ENCODE assay signal across 19 mouse cellular contexts in genomic region chr17:48366806-48367205, GRCm38 (mm10). TPM values are rescaled to one million over a fixed set of nuclear protein-coding genes. Genes with fewer than 3 reads are reported as not detected.
"Had no signal": no experiment of that assay in that cellular context is flagged by ENCODE, and none has a peak within 500 bp of the region (broad histone marks: within the 10 kb centered on the region; RNA-seq: fewer than 3 reads in every experiment).

No protein-coding gene starts in this region.

- ATAC-seq: liver, postnatal 0 days; lung, postnatal 0 days; midbrain, embryonic 15.5 days had no signal

- H3K27ac ChIP-seq: liver, embryonic 15.5 days; lung, embryonic 15.5 days; midbrain, embryonic 12.5 days; midbrain, embryonic 15.5 days; neural tube, embryonic 12.5 days; stomach, embryonic 15.5 days had no signal

- H3K9me3 ChIP-seq: liver, embryonic 15.5 days; lung, embryonic 15.5 days; midbrain, embryonic 10.5 days; midbrain, embryonic 12.5 days; midbrain, embryonic 15.5 days; neural tube, embryonic 12.5 days; stomach, embryonic 15.5 days had no signal

- H3K27me3 ChIP-seq: liver, embryonic 15.5 days; lung, embryonic 15.5 days; midbrain, embryonic 12.5 days; midbrain, embryonic 15.5 days; neural tube, embryonic 12.5 days; stomach, embryonic 15.5 days had no signal

- H3K36me3 ChIP-seq: liver, embryonic 15.5 days; lung, embryonic 15.5 days; midbrain, embryonic 10.5 days; midbrain, embryonic 12.5 days; midbrain, embryonic 15.5 days; neural tube, embryonic 12.5 days; stomach, embryonic 15.5 days had no signal

- H3K4me3 ChIP-seq: liver, embryonic 15.5 days; lung, embryonic 15.5 days; midbrain, embryonic 10.5 days; midbrain, embryonic 12.5 days; midbrain, embryonic 15.5 days; neural tube, embryonic 12.5 days; stomach, embryonic 15.5 days had no signal

- H3K4me2 ChIP-seq: liver, embryonic 15.5 days; lung, embryonic 15.5 days; midbrain, embryonic 12.5 days; midbrain, embryonic 15.5 days; neural tube, embryonic 12.5 days; stomach, embryonic 15.5 days had no signal

- DNase-seq: liver, postnatal 0 days; lung, adult 2 months; lung, postnatal 14 days; lung, postnatal 4 days; right cerebral cortex, postnatal 14 days; thymus, adult 18-20 months; thymus, postnatal 14 days; thymus, postnatal 36 days had no signal

- H3K9ac ChIP-seq: liver, embryonic 15.5 days; liver, postnatal 0 days; lung, embryonic 15.5 days; midbrain, embryonic 12.5 days; midbrain, embryonic 15.5 days; neural tube, embryonic 12.5 days; stomach, embryonic 15.5 days had no signal

- H3K4me1 ChIP-seq: lung, embryonic 15.5 days; midbrain, embryonic 12.5 days; midbrain, embryonic 15.5 days; neural tube, embryonic 12.5 days; stomach, embryonic 15.5 days had no signal

RNA-seq across cellular contexts. Expression of gene Treml1, which starts 7.1 kb away (rescaled TPM):
- total RNA-seq: monocyte, adult 5-6 weeks had no signal
- polyA plus RNA-seq: neural tube, embryonic 14.5 days had no signal

RNA-seq across cellular contexts. Expression of gene Trem2, which starts 20.6 kb away (rescaled TPM):
- total RNA-seq: megakaryocyte-erythroid progenitor cell, adult 5-6 weeks had no signal

RNA-seq across cellular contexts. Expression of gene B430306N03Rik, which starts 50.9 kb away (rescaled TPM):
- polyA plus RNA-seq: neural tube, embryonic 12.5 days; neural tube, embryonic 14.5 days had no signal
